Mouse (Mus musculus) liver, embryonic 14.5 days (tissue): ENCODE data around the gene Ctnnbip1.

Source experiments
- CTCF ChIP-seq: IDR thresholded peaks from 2 replicates; pipeline ENCODE4 v1.5.1; 2016; ENCODE audit warnings: antibody characterized with exemption, low read depth, control low read depth
- EP300 ChIP-seq: IDR thresholded peaks from 2 replicates; pipeline ENCODE4 v1.6.1; 2016; ENCODE audit warnings: antibody characterized with exemption, low read depth

GRCm38 (mm10) chr4:149585236-149585635 lies 67.2 kb downstream of the Ctnnbip1 start:
- TF ChIP-seq CTCF (no peak), EP300 (no peak)
